Mouse (Mus musculus) limb, embryonic 10.5 days (tissue): ENCODE data around the gene Mrpl1. TPM values are rescaled to one million over a fixed set of nuclear protein-coding genes. Genes with fewer than 3 reads are reported as not detected.

Experiments
- DNase-seq: peaks from one replicate; pipeline ENCODE4 v3.0.0-alpha.2; 2017; ENCODE audit warnings: low spot score
- H3K27ac ChIP-seq: fragments of 300-500 bp; sonication (generic); 2 replicates; pipeline ENCODE4 v1.5.1; 2016; ENCODE audit warnings: mild to moderate bottlenecking
- H3K27me3 ChIP-seq: fragments of 300-500 bp; sonication (generic); 2 replicates; pipeline ENCODE4 v1.6.1; 2016; ENCODE audit warnings: low read depth, mild to moderate bottlenecking; ENCODE audit not compliant: poor library complexity, severe bottlenecking
- H3K36me3 ChIP-seq: fragments of 300-500 bp; sonication (generic); 2 replicates; pipeline ENCODE4 v1.6.1; 2016; ENCODE audit warnings: mild to moderate bottlenecking, moderate library complexity
- H3K4me1 ChIP-seq: fragments of 300-500 bp; sonication (generic); 2 replicates; pipeline ENCODE4 v1.6.1; 2016
- H3K4me3 ChIP-seq: fragments of 300-500 bp; sonication (generic); 2 replicates; pipeline ENCODE4 v1.5.1; 2016; ENCODE audit warnings: mild to moderate bottlenecking, moderate library complexity
- H3K9me3 ChIP-seq: fragments of 300-500 bp; sonication (generic); replicated peaks from 2 replicates; pipeline ENCODE4 v1.6.1; 2016; ENCODE audit warnings: mild to moderate bottlenecking
- WGBS: fragments of 180-500 bp; shearing (Covaris S2); methylation state at CpG from one replicate; pipeline ENCODE4 v1.1.7; 2016; 5-methylcytosine and 5-hydroxymethylcytosine counted together
- polyA plus RNA-seq: library from polyadenylated mRNA; unstranded; fragments of >200 nt; fragmentation: Nextera tagmentation; extraction: Ambion mirVana; gene quantifications from 2 replicates; pipeline ENCODE4 v1.2.1, GENCODE M21; 2016

Gene Mrpl1
- polyA plus RNA-seq, 1 experiment from 2014 or later = 23.7 TPM

GRCm38 (mm10) chr5:96219512-96219911, 10.2 kb downstream of the Mrpl1 start:
- no peaks in the 10 kb centered on the region for H3K27me3 ChIP-seq
- H3K4me3 ChIP-seq = no peak overlapping the region
- H3K27ac ChIP-seq = no peak overlapping the region
- DNase-seq = no peak
- H3K4me1 ChIP-seq = no peaks in the 10 kb centered on the region
- H3K36me3 ChIP-seq = peaks cover 21% of the 10 kb centered on the region
- 84% methylated on average over 4 of the region's 4 CpGs for WGBS
- H3K9me3 ChIP-seq = no peaks in the 10 kb centered on the region

- Histone ChIP-seq H3K9me3 (no peaks in the 10 kb centered on the region), H3K27me3 (no peaks in the 10 kb centered on the region), H3K27ac (no peak overlapping the region), H3K4me1 (no peaks in the 10 kb centered on the region), H3K4me3 (no peak overlapping the region), H3K36me3 (peaks cover 26% of the 10 kb centered on the region)
- no peak for DNase-seq
- WGBS = 97% methylated on average over 1 of the region's 1 CpGs
These were observed 12.0 kb downstream of the Mrpl1 start for GRCm38 (mm10) chr5:96221298-96221697.

- Histone ChIP-seq H3K27me3 (no peaks in the 10 kb centered on the region), H3K36me3 (peaks cover 30% of the 10 kb centered on the region), H3K9me3 (no peaks in the 10 kb centered on the region), H3K4me3 (no peak overlapping the region), H3K4me1 (no peaks in the 10 kb centered on the region), H3K27ac (no peak overlapping the region)
- no peak for DNase-seq
- 76% methylated on average over 5 of the region's 5 CpGs for WGBS
These were observed 12.7 kb downstream of the Mrpl1 start for GRCm38 (mm10) chr5:96221812-96222585.

- Histone ChIP-seq H3K4me1 (no peaks in the 10 kb centered on the region), H3K27me3 (no peaks in the 10 kb centered on the region), H3K9me3 (no peaks in the 10 kb centered on the region), H3K4me3 (no peak overlapping the region), H3K27ac (no peak overlapping the region), H3K36me3 (peaks cover 34% of the 10 kb centered on the region)
- no peak for DNase-seq
- 93% methylated on average over 3 of the region's 3 CpGs for WGBS
These were observed 13.7 kb downstream of the Mrpl1 start for GRCm38 (mm10) chr5:96222964-96223363.

GRCm38 (mm10) chr5:96226490-96226889, 17.2 kb downstream of the Mrpl1 start:
- WGBS = 93% methylated on average over 8 of the region's 8 CpGs

GRCm38 (mm10) chr5:96228967-96229366, 19.7 kb downstream of the Mrpl1 start:
- DNase-seq = no peak
- Histone ChIP-seq H3K9me3 (no peaks in the 10 kb centered on the region), H3K27me3 (no peaks in the 10 kb centered on the region), H3K4me3 (no peak overlapping the region), H3K36me3 (peaks cover 67% of the 10 kb centered on the region), H3K4me1 (no peaks in the 10 kb centered on the region), H3K27ac (no peak overlapping the region)
- 98% methylated on average over 2 of the region's 2 CpGs for WGBS

More at GRCm38 (mm10) chr5:96226490-96226889, 17.2 kb downstream of the Mrpl1 start:
- Histone ChIP-seq H3K4me1 (no peaks in the 10 kb centered on the region), H3K27ac (no peak overlapping the region), H3K4me3 (no peak overlapping the region), H3K9me3 (no peaks in the 10 kb centered on the region), H3K36me3 (peaks cover 56% of the 10 kb centered on the region), H3K27me3 (no peaks in the 10 kb centered on the region)
- no peak for DNase-seq

- no peak for DNase-seq
- Histone ChIP-seq H3K4me3 (no peak overlapping the region), H3K9me3 (no peaks in the 10 kb centered on the region), H3K36me3 (peaks cover 42% of the 10 kb centered on the region), H3K4me1 (no peaks in the 10 kb centered on the region), H3K27ac (no peak overlapping the region), H3K27me3 (no peaks in the 10 kb centered on the region)
- 95% methylated on average over 5 of the region's 5 CpGs for WGBS
These were observed 29.5 kb downstream of the Mrpl1 start for GRCm38 (mm10) chr5:96238797-96239196.

- no peak overlapping the region for H3K4me3 ChIP-seq
- H3K27ac ChIP-seq = no peak overlapping the region
- H3K4me1 ChIP-seq = no peaks in the 10 kb centered on the region
- 84% methylated on average over 1 of the region's 1 CpGs for WGBS
- no peaks in the 10 kb centered on the region for H3K27me3 ChIP-seq
- H3K36me3 ChIP-seq = peaks cover 40% of the 10 kb centered on the region
- H3K9me3 ChIP-seq = no peaks in the 10 kb centered on the region
- no peak for DNase-seq
These were observed 31.6 kb downstream of the Mrpl1 start for GRCm38 (mm10) chr5:96240856-96241255.

GRCm38 (mm10) chr5:96244511-96244910, 35.2 kb downstream of the Mrpl1 start:
- H3K27me3 ChIP-seq = no peaks in the 10 kb centered on the region
- H3K4me1 ChIP-seq = no peaks in the 10 kb centered on the region
- WGBS = 93% methylated on average over 1 of the region's 1 CpGs
- peaks cover 25% of the 10 kb centered on the region for H3K36me3 ChIP-seq
- no peaks in the 10 kb centered on the region for H3K9me3 ChIP-seq
- no peak for DNase-seq
- H3K27ac ChIP-seq = no peak overlapping the region
- H3K4me3 ChIP-seq = no peak overlapping the region

- H3K9me3 ChIP-seq = no peaks in the 10 kb centered on the region
- H3K27ac ChIP-seq = no peak overlapping the region
- H3K4me1 ChIP-seq = no peaks in the 10 kb centered on the region
- H3K27me3 ChIP-seq = no peaks in the 10 kb centered on the region
- WGBS = 82% methylated on average over 2 of the region's 2 CpGs
- H3K4me3 ChIP-seq = no peak overlapping the region
- H3K36me3 ChIP-seq = 0 out of 2 replicates have a peak, but pooled peaks cover 2% of the 10 kb centered on the region
- DNase-seq = no peak
These were observed 44.7 kb downstream of the Mrpl1 start for GRCm38 (mm10) chr5:96253995-96254394.

- no peaks in the 10 kb centered on the region for H3K27me3 ChIP-seq
- H3K9me3 ChIP-seq = no peaks in the 10 kb centered on the region
- DNase-seq = no peak
- H3K4me1 ChIP-seq = no peaks in the 10 kb centered on the region
- no peak overlapping the region for H3K4me3 ChIP-seq
- no peak overlapping the region for H3K27ac ChIP-seq
- 0 out of 2 replicates have a peak, but pooled peaks cover 4% of the 10 kb centered on the region for H3K36me3 ChIP-seq
- WGBS = 85% methylated on average over 3 of the region's 3 CpGs
These were observed 45.9 kb downstream of the Mrpl1 start for GRCm38 (mm10) chr5:96255166-96255565.

- Histone ChIP-seq H3K4me3 (no peak overlapping the region), H3K27me3 (no peaks in the 10 kb centered on the region), H3K4me1 (no peaks in the 10 kb centered on the region), H3K36me3 (peaks cover 14% of the 10 kb centered on the region), H3K27ac (no peak overlapping the region), H3K9me3 (no peaks in the 10 kb centered on the region)
- 94% methylated on average over 5 of the region's 5 CpGs for WGBS
- no peak for DNase-seq
These were observed 48.9 kb downstream of the Mrpl1 start for GRCm38 (mm10) chr5:96258210-96258609.

GRCm38 (mm10) chr5:96267017-96267702, 57.9 kb downstream of the Mrpl1 start:
- DNase-seq = peak; percentile 72
- Histone ChIP-seq H3K27me3 (no peaks in the 10 kb centered on the region), H3K4me1 (no peaks in the 10 kb centered on the region), H3K4me3 (no peak overlapping the region), H3K27ac (no peak overlapping the region), H3K36me3 (peaks cover 33% of the 10 kb centered on the region), H3K9me3 (no peaks in the 10 kb centered on the region)
- 67% methylated on average over 3 of the region's 3 CpGs for WGBS
